In genomic region chr7:46719526-46719925, GRCm38 (mm10) we compare ENCODE assay signal across 12 mouse cellular contexts. TPM values are rescaled to one million over a fixed set of nuclear protein-coding genes. Genes with fewer than 3 reads are reported as not detected.
DNase-seq lines count a peak whose midpoint lies in the region; ATAC-seq and TF ChIP-seq lines count a peak whose summit lies in the region.
"Had no signal": no experiment of that assay in that cellular context is flagged by ENCODE, and none has a peak within 500 bp of the region (broad histone marks: within the 10 kb centered on the region; RNA-seq: fewer than 3 reads in every experiment).

No protein-coding gene starts in this region.

- no peak overlapping the region for H3K9ac ChIP-seq in kidney, embryonic 14.5 days (ENCODE audit: low read depth, low read length)
- H3K9ac ChIP-seq in forebrain, embryonic 12.5 days = no peak overlapping the region

- TF ChIP-seq POLR2A in cerebellum, adult 2 months (IDR thresholded peaks at IDR 0.05; ENCODE audit: borderline replicate concordance, insufficient read depth, low read length) = no peak

- H3K4me3 ChIP-seq in kidney, embryonic 14.5 days (ENCODE audit: low read length) = no peak overlapping the region
- no peak overlapping the region for H3K4me3 ChIP-seq in cerebellum, adult 2 months (replicated peaks; ENCODE audit: insufficient read depth, low read depth, low read length)
- no peak overlapping the region for H3K4me3 ChIP-seq in forebrain, embryonic 12.5 days (replicated peaks)

- no peak for ATAC-seq in kidney, embryonic 14.5 days (ENCODE audit: low FRiP score, low TSS enrichment)
- no peak for ATAC-seq in activated CD4-positive, CD25-positive, alpha-beta regulatory T cell, adult 4 months
- ATAC-seq in forebrain, embryonic 12.5 days (ENCODE audit: low FRiP score) = no peak

- no peak overlapping the region for H3K27ac ChIP-seq in kidney, embryonic 14.5 days (ENCODE audit: low read depth, low read length)
- H3K27ac ChIP-seq in cerebellum, adult 2 months (ENCODE audit: insufficient read depth, low read length) = peak overlapping the region; percentile 98
- H3K27ac ChIP-seq in forebrain, embryonic 12.5 days = no peak overlapping the region

- H3K4me1 ChIP-seq in kidney, embryonic 14.5 days (ENCODE audit: control insufficient read depth, insufficient read depth, low read length) = 0 out of 2 replicates have a peak, but pooled peaks cover 5% of the 10 kb centered on the region
- H3K4me1 ChIP-seq in cerebellum, adult 2 months (ENCODE audit: control insufficient read depth, insufficient read depth, low read length) = peaks cover 47% of the 10 kb centered on the region
- no peaks in the 10 kb centered on the region for H3K4me1 ChIP-seq in forebrain, embryonic 12.5 days

- DNase-seq in kidney, adult 11 months = peak; percentile 24
- peak; percentile 53 to 60 for DNase-seq in cerebellum, adult 2 months
- peak; percentile 21 to 22 for DNase-seq in heart, postnatal 36 days
- DNase-seq in lung, postnatal 14 days = peak; percentile 75
- no peak for DNase-seq in left cerebral cortex, postnatal 4 days
- DNase-seq: right cerebral cortex, postnatal 25 days had no signal

- no peak for TF ChIP-seq CTCF in cerebellum, adult 2 months (IDR thresholded peaks at IDR 0.05; ENCODE audit: borderline replicate concordance, insufficient read depth, low read depth, low read length)

- H3K9me3 ChIP-seq in kidney, embryonic 14.5 days (ENCODE audit: control insufficient read depth, low read length) = no peaks in the 10 kb centered on the region
- H3K9me3 ChIP-seq in forebrain, embryonic 12.5 days = no peaks in the 10 kb centered on the region
- H3K9me3 ChIP-seq: G1E had no signal

- intact Hi-C loops in heart, postnatal 36 days (cut with DNase I) = no loop called here
- intact Hi-C loops in left cerebral cortex, postnatal 4 days (cut with DNase I) = loop anchor here (5.0 kb wide), 1 partner anchor 53 kb away; no protein-coding TSS in a partner anchor

- WGBS in kidney, embryonic 14.5 days = 88% methylated on average over 7 of the region's 7 CpGs
- WGBS in cerebellum, adult 2 months = 17% methylated on average over 7 of the region's 7 CpGs
- 87% methylated on average over 7 of the region's 7 CpGs for WGBS in forebrain, embryonic 12.5 days

- no peaks in the 10 kb centered on the region for H3K36me3 ChIP-seq in kidney, embryonic 14.5 days (ENCODE audit: control insufficient read depth, insufficient read depth, low read length)
- H3K36me3 ChIP-seq in forebrain, embryonic 12.5 days (replicated peaks) = no peaks in the 10 kb centered on the region
- H3K36me3 ChIP-seq: G1E had no signal

- no peak overlapping the region for H3K4me2 ChIP-seq in kidney, embryonic 14.5 days (replicated peaks; ENCODE audit: low read depth, low read length)
- no peak overlapping the region for H3K4me2 ChIP-seq in forebrain, embryonic 12.5 days

- H3K27me3 ChIP-seq in kidney, embryonic 14.5 days (ENCODE audit: control insufficient read depth, insufficient read depth, low read length) = no peaks in the 10 kb centered on the region
- no peaks in the 10 kb centered on the region for H3K27me3 ChIP-seq in cerebellum, adult 2 months (ENCODE audit: control insufficient read depth, insufficient read depth, low read length)
- H3K27me3 ChIP-seq in forebrain, embryonic 12.5 days = peaks cover 4% of the 10 kb centered on the region; the same call in 1 of the 2 replicates

RNA-seq across cellular contexts. Expression of gene Saa3, which starts 4.0 kb away (rescaled TPM):
- 0.20 TPM in 1 of 2 replicates, not detected in the other for polyA plus RNA-seq in kidney, embryonic 14.5 days (2014; fragmentation: Nextera tagmentation; extraction: Ambion mirVana)
- polyA plus RNA-seq in cerebellum, adult 2 months (2012; rRNA removed) = not detected in 2 replicates
- total RNA-seq in heart, postnatal 36 days (2021) = 1 to 10 TPM; 1.4 to 1.8 TPM
- not detected for total RNA-seq in left cerebral cortex, postnatal 4 days (2021)
- not detected for polyA plus RNA-seq in activated CD4-positive, CD25-positive, alpha-beta regulatory T cell, adult 4 months (2017; shearing (Covaris generic))
- not detected in 2 replicates for polyA plus RNA-seq in forebrain, embryonic 12.5 days (2016; fragmentation: Nextera tagmentation; extraction: Ambion mirVana)
- total RNA-seq: common myeloid progenitor, adult 5-6 weeks; gastrocnemius, postnatal 36 days had no signal
- polyA plus RNA-seq: G1E had no signal

RNA-seq across cellular contexts. Expression of gene Saal1, which starts 9.0 kb away (rescaled TPM):
- 33.6 and 37.9 TPM in 2 replicates for polyA plus RNA-seq in kidney, embryonic 14.5 days (2014; fragmentation: Nextera tagmentation; extraction: Ambion mirVana)
- 12.4 and 13.7 TPM in 2 replicates for polyA plus RNA-seq in cerebellum, adult 2 months (2012; rRNA removed)
- total RNA-seq in heart, postnatal 36 days (2021) = 1 to 10 TPM; 3.8 to 4.3 TPM
- total RNA-seq in left cerebral cortex, postnatal 4 days (2021) = 10 to 100 TPM; 14.6 to 14.8 TPM
- polyA plus RNA-seq in activated CD4-positive, CD25-positive, alpha-beta regulatory T cell, adult 4 months (2017; shearing (Covaris generic)) = 10 to 100 TPM; 17.6 to 18.9 TPM
- polyA plus RNA-seq in forebrain, embryonic 12.5 days (2016; fragmentation: Nextera tagmentation; extraction: Ambion mirVana) = 37.0 and 37.2 TPM in 2 replicates

RNA-seq across cellular contexts. Expression of gene Saa4, which starts 12.9 kb away (rescaled TPM):
- polyA plus RNA-seq in kidney, embryonic 14.5 days (2014; fragmentation: Nextera tagmentation; extraction: Ambion mirVana) = not detected in 2 replicates
- not detected in 2 replicates for polyA plus RNA-seq in cerebellum, adult 2 months (2012; rRNA removed)
- not detected for total RNA-seq in heart, postnatal 36 days (2021)
- total RNA-seq in left cerebral cortex, postnatal 4 days (2021) = not detected
- polyA plus RNA-seq in activated CD4-positive, CD25-positive, alpha-beta regulatory T cell, adult 4 months (2017; shearing (Covaris generic)) = not detected
- polyA plus RNA-seq in forebrain, embryonic 12.5 days (2016; fragmentation: Nextera tagmentation; extraction: Ambion mirVana) = not detected in 2 replicates
- total RNA-seq: common myeloid progenitor, adult 5-6 weeks; G1E; gastrocnemius, postnatal 36 days had no signal
- polyA plus RNA-seq: G1E had no signal

RNA-seq across cellular contexts. Expression of gene Saa1, which starts 23.3 kb away (rescaled TPM):
- 2.3 and 2.6 TPM in 2 replicates for polyA plus RNA-seq in kidney, embryonic 14.5 days (2014; fragmentation: Nextera tagmentation; extraction: Ambion mirVana)
- polyA plus RNA-seq in cerebellum, adult 2 months (2012; rRNA removed) = 0.15 TPM in 1 of 2 replicates, not detected in the other
- total RNA-seq in heart, postnatal 36 days (2021) = not detected
- not detected for total RNA-seq in left cerebral cortex, postnatal 4 days (2021)
- under 1 TPM in 1 of 2 experiments, not detected in 1; 0.20 TPM for polyA plus RNA-seq in activated CD4-positive, CD25-positive, alpha-beta regulatory T cell, adult 4 months (2017; shearing (Covaris generic))
- polyA plus RNA-seq in forebrain, embryonic 12.5 days (2016; fragmentation: Nextera tagmentation; extraction: Ambion mirVana) = not detected in 2 replicates
- total RNA-seq: common myeloid progenitor, adult 5-6 weeks; G1E; gastrocnemius, postnatal 36 days had no signal
- polyA plus RNA-seq: G1E had no signal

RNA-seq across cellular contexts. Expression of gene Saa2, which starts 32.1 kb away (rescaled TPM):
- 0.74 TPM in 1 of 2 replicates, not detected in the other for polyA plus RNA-seq in kidney, embryonic 14.5 days (2014; fragmentation: Nextera tagmentation; extraction: Ambion mirVana)
- 0.19 TPM in 1 of 2 replicates, not detected in the other for polyA plus RNA-seq in cerebellum, adult 2 months (2012; rRNA removed)
- not detected for total RNA-seq in heart, postnatal 36 days (2021)
- not detected for total RNA-seq in left cerebral cortex, postnatal 4 days (2021)
- under 1 TPM in 1 of 2 experiments, not detected in 1; 0.25 TPM for polyA plus RNA-seq in activated CD4-positive, CD25-positive, alpha-beta regulatory T cell, adult 4 months (2017; shearing (Covaris generic))
- not detected in 2 replicates for polyA plus RNA-seq in forebrain, embryonic 12.5 days (2016; fragmentation: Nextera tagmentation; extraction: Ambion mirVana)
- total RNA-seq: common myeloid progenitor, adult 5-6 weeks; G1E; gastrocnemius, postnatal 36 days had no signal
- polyA plus RNA-seq: G1E had no signal
